Mouse (Mus musculus) liver, adult 2 months (tissue): ENCODE measurements around the gene Tmsb15b2. TPM values are rescaled to one million over a fixed set of nuclear protein-coding genes. Genes with fewer than 3 reads are reported as not detected.

Source experiments
- DNase-seq: peaks from one replicate; pipeline ENCODE4 v3.0.0-alpha.2; 2011; ENCODE audit warnings: low read depth, low spot score; ENCODE audit errors: extremely low read depth
- H3K27ac ChIP-seq: fragments of 200-500 bp; replicated peaks from 2 replicates; pipeline ENCODE4 v1.5.1; 2012; ENCODE audit warnings: low read depth, mild to moderate bottlenecking, control low read depth, inconsistent platforms, low read length; ENCODE audit not compliant: insufficient read depth
- H3K27me3 ChIP-seq: fragments of 200-500 bp; 2 replicates; pipeline ENCODE4 v1.6.1; 2012; ENCODE audit warnings: mild to moderate bottlenecking, moderate library complexity, low read length, inconsistent platforms; ENCODE audit not compliant: control insufficient read depth, insufficient read depth
- H3K36me3 ChIP-seq: fragments of 200-500 bp; 2 replicates; pipeline ENCODE4 v1.6.1; 2012; ENCODE audit warnings: low read length, inconsistent platforms; ENCODE audit not compliant: control insufficient read depth, insufficient read depth
- H3K4me1 ChIP-seq: fragments of 200-500 bp; 2 replicates; pipeline ENCODE4 v1.6.1; 2011; ENCODE audit warnings: low read length; ENCODE audit not compliant: control insufficient read depth, insufficient read depth
- H3K4me3 ChIP-seq: fragments of 200-500 bp; 2 replicates; pipeline ENCODE4 v1.5.1; 2011; ENCODE audit warnings: low read depth, mild to moderate bottlenecking, control low read depth, low read length, moderate library complexity; ENCODE audit not compliant: insufficient read depth
- H3K79me2 ChIP-seq: fragments of 200-500 bp; 2 replicates; pipeline ENCODE4 v1.6.1; 2012; ENCODE audit warnings: inconsistent platforms, mild to moderate bottlenecking, low read length, moderate library complexity; ENCODE audit not compliant: control insufficient read depth, insufficient read depth
- H3K9ac ChIP-seq: fragments of 200-500 bp; 2 replicates; pipeline ENCODE4 v1.6.1; 2012; ENCODE audit warnings: low read depth, mild to moderate bottlenecking, control low read depth, inconsistent platforms, low read length
- CTCF ChIP-seq: fragments of 200-500 bp; IDR thresholded peaks from 2 replicates; pipeline ENCODE4 v1.5.1; 2011; ENCODE audit warnings: low read depth, low read length, control low read depth
- POLR2A ChIP-seq: fragments of 200-500 bp; IDR thresholded peaks from 2 replicates; pipeline ENCODE4 v1.6.1; 2011; ENCODE audit warnings: low read length, control low read depth; ENCODE audit not compliant: insufficient read depth; ENCODE audit errors: extremely low read depth
- WGBS: fragments of 180-500 bp; shearing (Covaris S2); methylation state at CpG from one replicate; pipeline ENCODE4 v1.1.7; 2018; 5-methylcytosine and 5-hydroxymethylcytosine counted together
- polyA plus RNA-seq: library from polyadenylated mRNA; depleted of rRNA; stranded (reverse); fragments of >200 nt; gene quantifications from 2 replicates; pipeline ENCODE4 v1.2.3, GENCODE M21; 2012
- total RNA-seq: library from RNA; depleted of rRNA; stranded (reverse); fragments of >200 nt; gene quantifications from 2 replicates; pipeline ENCODE4 v1.2.3, GENCODE M21; 2014

Gene Tmsb15b2
- total and polyA plus RNA-seq, 2 experiments: 1.4 TPM; not detected in 1

- no peaks in the 10 kb centered on the region for H3K79me2 ChIP-seq
- no peaks in the 10 kb centered on the region for H3K4me1 ChIP-seq
- no peak for TF ChIP-seq POLR2A
- no peak for TF ChIP-seq CTCF
- peak within 1 kb of the TSS; percentile 33; the same call in 1 of the 2 replicates for H3K4me3 ChIP-seq
- 4% methylated on average over 25 of the region's 26 CpGs for WGBS
- no peak for DNase-seq
- no peak within 1 kb of the TSS for H3K9ac ChIP-seq
- H3K27ac ChIP-seq: no peak within 1 kb of the TSS
- H3K27me3 ChIP-seq: no peaks in the 10 kb centered on the region
- no peaks in the 10 kb centered on the region for H3K36me3 ChIP-seq
These were observed 17.8 kb upstream of the Tmsb15b2 start, which contains the start of gene Zcchc18 for GRCm38 (mm10) chrX:136992978-136993547. Gene Zcchc18 (plus strand): TSS chrX:136993155.

DNA sequence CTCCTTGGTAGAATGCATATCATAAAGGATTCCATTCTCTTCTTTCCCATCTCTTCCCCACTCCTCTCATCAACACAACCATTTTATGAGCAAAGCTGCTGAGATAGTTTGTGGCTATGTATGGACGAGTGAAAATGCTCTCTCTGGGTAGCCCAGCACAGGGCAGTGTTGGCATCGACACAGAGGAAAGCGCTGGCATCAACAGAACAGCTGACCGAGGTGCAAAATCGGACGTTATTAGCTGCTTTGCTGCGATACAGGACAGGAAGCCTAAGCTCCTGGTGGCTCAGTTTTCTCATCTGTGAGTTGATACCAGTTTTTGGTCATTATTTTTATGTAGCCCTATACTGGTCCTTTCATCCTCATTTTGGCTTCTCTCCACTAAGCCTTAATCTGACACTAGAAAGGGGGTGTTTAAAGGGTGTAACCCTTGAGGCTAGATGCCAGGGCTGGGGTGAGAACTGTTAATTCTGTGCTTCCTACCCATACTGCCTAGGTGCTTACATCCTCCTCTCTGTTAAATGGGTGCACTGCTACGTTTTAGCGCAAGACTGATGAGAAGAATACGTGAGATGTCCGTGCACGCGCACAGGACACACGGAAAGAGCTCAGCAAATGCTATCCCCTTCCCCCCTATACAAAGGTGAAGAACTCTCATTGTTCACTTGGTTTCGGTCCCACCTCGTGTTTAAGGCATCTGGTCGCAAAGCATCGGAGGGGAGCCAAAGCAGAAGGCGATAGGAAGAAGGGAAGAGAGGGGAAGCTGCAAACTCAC, 17.1 kb upstream of the Tmsb15b2 start:
- no peaks in the 10 kb centered on the region for H3K36me3 ChIP-seq
- no peak for DNase-seq
- H3K4me1 ChIP-seq: no peaks in the 10 kb centered on the region
- H3K27ac ChIP-seq: no peak overlapping the region
- H3K9ac ChIP-seq: no peak overlapping the region
- H3K27me3 ChIP-seq: no peaks in the 10 kb centered on the region
- 14% methylated on average over 19 of the region's 19 CpGs for WGBS
- peak overlapping the region; percentile 33; the same call in 1 of the 2 replicates for H3K4me3 ChIP-seq
- H3K79me2 ChIP-seq: no peaks in the 10 kb centered on the region
- no peak for TF ChIP-seq CTCF
- TF ChIP-seq POLR2A: no peak

- H3K4me3 ChIP-seq: no peak overlapping the region
- TF ChIP-seq POLR2A: no peak
- TF ChIP-seq CTCF: no peak
- 57% methylated on average over 2 of the region's 2 CpGs for WGBS
These were observed 16.0 kb upstream of the Tmsb15b2 start for GRCm38 (mm10) chrX:136991274-136991673.

GRCm38 (mm10) chrX:136986039-136986438, 10.7 kb upstream of the Tmsb15b2 start:
- no peaks in the 10 kb centered on the region for H3K36me3 ChIP-seq
- H3K9ac ChIP-seq: no peak overlapping the region
- H3K4me3 ChIP-seq: no peak overlapping the region
- H3K4me1 ChIP-seq: no peaks in the 10 kb centered on the region
- H3K79me2 ChIP-seq: no peaks in the 10 kb centered on the region
- no peaks in the 10 kb centered on the region for H3K27me3 ChIP-seq
- no peak for DNase-seq
- TF ChIP-seq POLR2A (no peak), CTCF (no peak)
- H3K27ac ChIP-seq: no peak overlapping the region

More at GRCm38 (mm10) chrX:136991274-136991673, 16.0 kb upstream of the Tmsb15b2 start:
- Histone ChIP-seq H3K27me3 (no peaks in the 10 kb centered on the region), H3K27ac (no peak overlapping the region), H3K4me1 (no peaks in the 10 kb centered on the region), H3K9ac (no peak overlapping the region), H3K79me2 (no peaks in the 10 kb centered on the region), H3K36me3 (no peaks in the 10 kb centered on the region)
- no peak for DNase-seq

DNA sequence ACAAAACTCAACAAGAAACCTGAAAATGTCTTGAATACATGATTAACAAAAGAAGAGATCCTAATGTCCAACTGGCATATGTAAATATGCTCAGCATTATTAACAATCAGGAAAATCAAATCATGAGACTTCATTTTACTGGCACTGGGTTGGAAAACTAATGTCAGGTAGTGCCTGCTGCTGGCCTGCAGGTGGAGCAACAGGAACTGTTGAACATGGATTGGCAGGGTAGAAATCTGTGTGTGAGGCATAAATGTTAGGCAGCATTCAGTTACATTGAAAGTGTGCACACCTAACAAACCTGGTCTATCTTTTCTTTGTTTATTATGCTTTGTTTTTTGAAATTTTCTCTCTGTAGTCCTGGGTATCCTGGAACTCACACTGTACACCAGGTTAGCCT, 3.3 kb upstream of the Tmsb15b2 start:
- Histone ChIP-seq H3K27ac (no peak overlapping the region), H3K9ac (no peak overlapping the region), H3K36me3 (no peaks in the 10 kb centered on the region), H3K27me3 (no peaks in the 10 kb centered on the region), H3K4me3 (no peak overlapping the region), H3K4me1 (no peaks in the 10 kb centered on the region; the same call in 1 of the 2 replicates), H3K79me2 (no peaks in the 10 kb centered on the region)
- TF ChIP-seq CTCF (peak; percentile 40; the same call in 1 of the 2 replicates), POLR2A (no peak)
- no peak for DNase-seq
